Mouse (Mus musculus) testis, adult 2 months (tissue): ENCODE data around the gene Timp2.

Experiments
- CTCF ChIP-seq: fragments of 200-500 bp; IDR thresholded peaks from 2 replicates; pipeline ENCODE4 v1.5.1; 2012; ENCODE audit warnings: low read depth, mild to moderate bottlenecking, inconsistent platforms, low read length, moderate library complexity; ENCODE audit not compliant: control insufficient read depth, insufficient read depth, insufficient replicate concordance
- POLR2A ChIP-seq: fragments of 200-500 bp; IDR thresholded peaks from 2 replicates; pipeline ENCODE4 v1.6.1; 2012; ENCODE audit warnings: low read depth, mild to moderate bottlenecking, inconsistent platforms, low read length, moderate library complexity; ENCODE audit not compliant: control insufficient read depth

DNA sequence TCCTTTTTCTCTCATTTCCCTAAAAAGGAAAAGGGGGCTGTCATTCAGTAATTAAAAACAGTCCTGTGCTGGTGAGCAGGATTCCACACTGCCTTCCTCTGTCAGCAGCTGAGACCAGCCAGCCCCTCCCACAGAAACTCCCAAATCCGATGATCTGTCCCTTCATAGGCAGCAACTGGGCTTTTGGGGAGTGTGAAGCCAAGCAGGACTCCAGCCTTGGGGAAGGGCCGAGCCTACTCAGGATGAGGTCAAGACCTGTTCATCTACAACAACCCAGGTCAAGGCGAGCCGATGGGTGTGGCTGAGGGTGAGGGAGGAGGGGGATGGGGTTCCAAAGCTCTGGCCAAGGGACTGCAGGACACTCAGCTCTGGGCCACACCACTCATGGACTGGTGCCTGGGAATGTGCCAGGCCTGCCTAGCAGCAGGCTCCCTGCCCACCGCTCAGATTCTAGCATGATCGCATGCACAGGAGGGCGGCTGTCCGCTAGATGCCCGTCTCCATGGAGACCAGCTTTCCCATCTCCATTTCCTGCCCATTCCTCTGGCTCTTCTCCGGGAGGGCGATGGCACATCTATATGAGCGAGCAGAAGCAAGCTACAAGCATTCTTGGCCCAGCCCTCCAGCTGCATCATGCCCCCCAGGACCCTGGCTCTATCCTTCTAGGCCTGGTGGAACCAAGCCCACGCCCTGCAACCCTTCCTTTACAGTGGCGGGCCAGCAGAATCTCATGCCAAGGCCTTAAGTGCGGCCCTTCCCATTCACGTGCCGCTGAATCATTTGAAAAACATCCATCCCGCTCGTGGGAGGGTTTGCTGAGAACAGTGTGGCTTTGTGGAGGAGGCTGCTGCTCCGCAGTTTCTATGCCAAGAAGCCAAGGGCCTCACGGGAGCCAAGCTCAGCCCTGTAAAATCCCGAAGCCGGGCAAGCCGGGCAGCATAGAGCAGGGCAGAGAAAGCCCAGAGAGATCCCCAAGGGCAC is 28.3 kb downstream of the Timp2 start:
- no peak for TF ChIP-seq CTCF
- TF ChIP-seq POLR2A, result no peak; the same call in 1 of the 2 replicates
